Mouse (Mus musculus) erythroid progenitor cell, adult 5-6 weeks (primary cell): ENCODE measurements around the gene Becn1. TPM values are rescaled to one million over a fixed set of nuclear protein-coding genes. Genes with fewer than 3 reads are reported as not detected.
"Not testable (repeated sequence)": the region's sequence is repeated elsewhere in the genome, so short reads cannot be mapped to it uniquely, and the experiment has no call there.

Experiments
- ATAC-seq: replicated peaks from 2 replicates; pipeline ENCODE4 v1.8.0; 2016; ENCODE audit warnings: moderate number of reproducible peaks, mild to moderate bottlenecking, moderate TSS enrichment, inconsistent platforms; ENCODE audit not compliant: poor library complexity, low FRiP score, severe bottlenecking
- total RNA-seq, 2 experiments: library from RNA; stranded (forward) in 1 of 2; stranded (reverse) in 1 of 2; fragments of 150-400 nt in 1 of 2; fragments of 186-747, 209-891 nt in 1 of 2; gene quantifications; 2 replicates each; pipeline versions ENCODE4 v1.2.3 to v1.2.4; 2015 to 2017; ENCODE audit warnings: low replicate concordance in 2 of 2

The Becn1 gene
- 71.4 and 72.5 TPM in 2 replicates for total RNA-seq (2015; ENCODE audit: low replicate concordance)
- total RNA-seq (2017; ENCODE audit: low replicate concordance), result 273 TPM in 2 replicates

DNA sequence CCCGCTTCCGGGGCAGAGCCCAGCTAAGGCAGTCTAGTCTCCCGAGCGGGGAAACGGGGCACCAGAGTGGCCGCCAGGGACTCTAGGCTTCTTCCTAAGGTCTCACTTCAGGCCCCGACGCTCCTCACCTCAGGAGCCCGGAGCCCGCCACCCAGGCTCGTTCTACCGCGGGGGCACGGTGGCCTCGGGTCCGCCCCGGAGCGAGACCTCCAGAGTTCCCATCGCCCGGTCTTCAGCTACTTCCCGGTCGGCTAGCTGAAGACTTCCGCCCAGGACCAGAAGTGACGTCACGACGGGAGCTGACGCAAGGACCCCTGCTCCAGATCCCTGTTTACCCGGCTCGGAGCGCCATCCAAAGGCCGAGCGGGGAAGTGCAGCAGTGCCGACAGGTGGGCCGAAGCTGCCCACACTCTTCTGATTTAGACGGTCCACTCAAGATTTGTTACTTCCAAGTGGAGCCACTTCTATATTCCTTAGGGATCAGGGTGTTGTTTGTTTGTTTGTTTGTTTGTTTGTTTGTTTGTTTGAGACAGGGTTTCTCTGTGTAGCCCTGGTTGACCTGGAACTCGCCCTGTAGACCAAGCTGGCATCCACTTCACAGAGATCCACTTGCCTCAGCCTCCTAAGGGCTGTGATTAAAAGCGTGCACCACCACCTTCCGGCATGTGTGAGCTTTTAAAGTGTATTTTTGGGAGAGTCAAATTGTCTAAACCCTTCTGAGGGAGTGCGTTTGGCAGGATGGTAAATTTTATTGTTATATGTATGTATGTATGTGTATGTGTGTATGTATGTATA is at the start of gene Becn1:
TSS of gene Becn1 (minus strand) at position 283 of the 795 bp plus-strand sequence.
- peak; percentile 94 for ATAC-seq

DNA sequence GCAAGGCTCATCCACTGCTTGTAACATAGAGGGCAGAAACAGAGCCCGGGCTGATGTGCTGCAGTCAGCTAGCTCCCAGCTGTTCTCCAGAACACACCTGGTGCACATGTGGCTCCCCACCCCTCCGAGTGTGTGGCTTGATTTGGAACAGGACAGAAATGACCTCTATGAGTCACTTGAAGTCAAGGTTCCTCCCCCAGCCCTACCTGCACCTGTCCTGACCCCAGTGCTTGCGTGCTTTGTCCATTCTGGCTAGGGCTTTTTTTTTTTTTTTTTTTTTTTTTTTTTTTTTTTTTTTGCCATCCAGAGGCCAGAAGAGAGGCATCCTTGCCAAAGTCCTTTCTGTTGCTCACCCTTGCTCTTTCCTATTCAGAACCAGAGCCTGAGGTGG is 49.6 kb upstream of the Becn1 start:
- ATAC-seq, result no peak; the same call in 1 of the 2 replicates

DNA sequence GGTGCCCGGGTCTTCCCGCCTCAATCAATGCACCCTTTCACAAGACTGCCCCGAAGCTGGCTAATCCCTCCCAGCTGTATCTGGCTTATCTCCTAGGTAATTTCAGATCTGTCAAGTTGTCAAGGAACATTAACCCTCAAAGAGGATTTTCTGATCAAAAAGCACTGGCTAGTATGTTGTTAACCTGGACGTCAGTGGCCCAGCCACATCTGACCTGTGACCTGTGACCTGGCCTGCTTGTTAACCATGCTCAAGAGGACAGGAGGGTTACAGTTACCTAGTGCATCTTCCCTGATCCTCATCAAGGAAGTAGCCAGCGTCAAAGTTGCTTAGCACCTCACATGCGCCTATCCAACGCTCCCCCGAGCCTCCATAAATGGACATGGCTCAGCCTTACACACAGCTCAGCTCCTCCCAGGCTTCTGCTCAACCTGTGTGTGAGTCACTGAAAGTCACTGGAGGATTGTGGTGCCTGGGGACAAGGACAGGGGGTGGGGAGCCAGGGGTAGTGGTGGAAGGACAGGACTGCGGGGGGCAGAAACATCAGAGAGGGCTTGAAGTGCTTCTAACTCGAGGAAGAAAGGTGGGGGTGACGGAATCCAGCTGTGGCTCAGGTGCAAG is 49.1 kb upstream of the Becn1 start:
- ATAC-seq, result peak; percentile 42; the same call in 1 of the 2 replicates

GRCm38 (mm10) chr11:101349216-101349615 is 47.1 kb upstream of the Becn1 start:
- ATAC-seq, result no peak

GRCm38 (mm10) chr11:101348774-101349173 is 46.7 kb upstream of the Becn1 start:
- no peak for ATAC-seq

- no peak for ATAC-seq
Observed at GRCm38 (mm10) chr11:101347083-101347775, 45.1 kb upstream of the Becn1 start.

DNA sequence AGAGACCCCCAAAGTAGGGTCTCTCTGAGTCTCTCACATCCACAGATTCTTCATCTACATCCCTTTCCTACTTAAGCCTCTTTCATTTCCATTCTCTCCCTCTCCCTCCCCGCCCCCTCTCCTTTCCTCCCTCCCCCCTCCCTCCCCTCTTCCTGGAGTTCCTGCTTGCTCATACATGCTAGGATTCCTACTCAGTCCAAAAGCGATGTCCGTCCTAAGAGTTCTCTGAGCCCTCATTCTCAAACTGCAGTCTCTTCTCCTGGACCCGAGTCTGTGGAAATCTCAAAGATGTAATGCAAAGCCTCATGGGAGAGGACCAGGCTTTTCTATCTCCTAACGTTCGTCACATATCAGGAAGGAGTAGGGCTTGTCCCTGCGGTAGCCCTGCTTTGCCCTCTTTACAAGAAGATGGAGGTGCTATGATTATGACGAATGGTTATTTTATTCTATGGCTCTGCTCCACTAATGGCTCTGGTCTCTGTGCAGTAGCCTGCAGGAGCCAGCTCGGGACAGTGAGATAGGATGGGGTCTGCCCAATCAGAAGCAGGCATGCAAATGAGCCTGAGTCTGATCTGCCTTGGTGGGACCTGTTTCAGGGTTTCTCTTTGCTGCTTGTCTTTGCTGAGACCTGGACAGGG is 36.2 kb upstream of the Becn1 start:
- ATAC-seq, result peak; percentile 86

DNA sequence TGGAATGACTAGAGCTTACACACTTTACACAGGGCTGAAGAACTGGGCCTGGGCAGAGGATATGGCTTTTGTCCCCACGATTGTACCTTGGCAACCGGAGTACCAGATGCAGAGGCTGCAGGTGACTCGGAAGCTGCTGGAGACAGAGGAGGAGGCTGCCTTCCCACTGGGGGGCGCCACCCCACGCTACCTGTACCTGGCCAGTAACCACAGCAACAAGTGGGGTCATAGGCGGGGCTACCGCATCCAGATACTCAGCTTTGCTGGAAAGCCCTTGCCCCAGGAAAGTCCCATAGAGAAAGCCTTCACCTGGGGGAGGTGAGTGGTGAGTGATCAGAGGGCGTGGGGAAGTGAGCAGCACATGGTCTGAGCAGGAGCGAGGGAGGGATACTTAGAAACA is 33.6 kb upstream of the Becn1 start:
- no peak for ATAC-seq

- ATAC-seq, result no peak
Observed at GRCm38 (mm10) chr11:101334516-101334915, 32.4 kb upstream of the Becn1 start.

DNA sequence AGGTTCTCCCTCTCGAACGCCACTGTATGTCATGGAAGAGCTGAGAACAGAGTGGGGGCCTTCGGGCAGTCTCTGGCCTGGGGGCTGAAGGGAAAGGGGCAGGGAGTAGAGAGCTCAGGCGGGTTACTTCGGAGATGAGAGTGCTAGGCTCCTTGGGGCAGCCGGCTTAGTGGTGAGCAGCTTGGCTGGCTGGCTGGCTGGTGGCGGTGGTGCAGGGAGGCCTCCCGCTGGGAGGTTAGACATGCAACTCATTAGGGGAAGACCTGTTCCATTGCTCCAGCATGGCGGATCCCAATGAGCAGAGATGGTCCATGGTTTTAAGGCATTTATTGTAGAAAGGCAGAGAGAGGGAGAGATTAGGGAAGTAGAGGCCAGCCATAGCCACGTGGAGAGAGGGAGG is 31.9 kb upstream of the Becn1 start:
- ATAC-seq, result no peak

GRCm38 (mm10) chr11:101332537-101332936 is 30.5 kb upstream of the Becn1 start:
- no peak for ATAC-seq

DNA sequence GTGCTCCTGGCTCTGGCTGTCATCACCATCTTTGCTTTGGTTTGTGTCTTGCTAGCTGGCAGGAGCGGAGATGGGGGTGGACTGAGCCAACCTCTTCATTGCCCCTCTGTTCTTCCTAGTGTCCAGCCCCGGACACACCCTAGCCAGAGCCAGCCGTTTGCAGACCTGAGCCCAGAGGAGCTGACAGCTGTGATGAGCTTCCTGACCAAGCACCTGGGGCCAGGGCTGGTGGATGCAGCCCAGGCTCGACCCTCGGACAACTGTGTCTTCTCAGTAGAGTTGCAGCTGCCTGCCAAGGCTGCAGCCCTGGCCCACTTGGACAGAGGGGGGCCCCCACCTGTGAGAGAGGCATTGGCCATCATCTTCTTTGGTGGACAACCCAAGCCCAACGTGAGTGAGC is 28.9 kb upstream of the Becn1 start:
- not testable (repeated sequence) for ATAC-seq

DNA sequence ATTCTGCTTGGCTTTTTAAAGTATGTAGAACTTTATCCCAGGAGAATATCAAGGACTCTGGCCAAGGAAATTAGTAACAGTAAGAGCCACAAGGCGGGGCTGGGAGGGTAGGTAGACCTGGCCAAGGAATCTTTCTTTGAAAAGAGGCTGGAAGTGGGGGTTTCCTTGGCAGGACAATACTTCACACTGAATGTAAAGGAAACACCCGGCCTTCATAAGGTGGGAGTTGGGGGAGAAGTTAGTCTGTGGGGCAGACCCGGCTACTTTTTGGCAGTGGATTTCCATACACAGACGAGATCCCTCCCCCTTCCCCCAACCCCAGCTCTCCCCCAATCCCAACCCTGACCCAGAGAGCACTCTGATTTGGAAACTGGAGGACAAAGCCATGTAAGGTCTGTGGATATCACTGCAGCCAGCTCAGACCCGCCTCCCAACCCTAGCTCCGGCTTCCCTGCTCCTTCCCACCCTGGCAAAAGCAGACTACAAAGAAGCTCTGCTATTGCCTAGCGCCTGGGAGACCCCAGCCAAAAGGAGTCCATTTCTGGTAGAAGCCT is 28.4 kb upstream of the Becn1 start, which contains the start of gene Aoc3:
TSS of gene Aoc3 (plus strand) at position 235 of the 554 bp plus-strand sequence.
- no peak for ATAC-seq

DNA sequence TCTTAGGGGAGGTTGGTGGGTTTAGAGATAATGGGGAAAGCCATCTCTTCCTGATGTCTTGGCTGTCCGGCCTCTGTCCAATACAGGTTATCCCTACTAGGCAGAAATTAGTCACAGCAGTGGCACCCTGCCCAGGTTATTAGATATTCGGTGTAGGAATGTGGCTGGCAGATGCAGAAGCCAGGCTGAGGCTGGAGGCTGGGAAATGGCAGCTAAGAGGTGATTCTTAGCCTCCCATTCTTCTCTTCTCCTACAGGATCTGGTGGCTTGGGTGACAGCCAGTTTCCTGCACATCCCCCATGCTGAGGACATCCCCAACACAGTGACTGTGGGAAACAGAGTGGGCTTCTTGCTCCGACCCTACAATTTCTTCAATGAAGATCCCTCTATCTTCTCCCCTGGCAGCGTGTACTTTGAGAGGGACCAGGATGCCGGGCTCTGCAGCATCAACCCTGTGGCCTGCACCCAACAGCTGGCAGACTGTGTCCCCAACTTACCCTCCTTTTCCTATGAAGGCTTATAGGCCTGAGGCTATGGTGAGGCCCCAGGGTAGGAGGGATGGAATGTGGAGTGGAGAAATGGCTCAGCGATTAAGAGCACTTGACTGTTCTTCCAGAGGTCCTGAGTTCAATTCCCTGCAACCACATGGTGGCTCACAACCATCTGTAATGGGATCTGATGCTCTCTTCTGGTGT is 27.0 kb upstream of the Becn1 start:
- ATAC-seq, result no peak

DNA sequence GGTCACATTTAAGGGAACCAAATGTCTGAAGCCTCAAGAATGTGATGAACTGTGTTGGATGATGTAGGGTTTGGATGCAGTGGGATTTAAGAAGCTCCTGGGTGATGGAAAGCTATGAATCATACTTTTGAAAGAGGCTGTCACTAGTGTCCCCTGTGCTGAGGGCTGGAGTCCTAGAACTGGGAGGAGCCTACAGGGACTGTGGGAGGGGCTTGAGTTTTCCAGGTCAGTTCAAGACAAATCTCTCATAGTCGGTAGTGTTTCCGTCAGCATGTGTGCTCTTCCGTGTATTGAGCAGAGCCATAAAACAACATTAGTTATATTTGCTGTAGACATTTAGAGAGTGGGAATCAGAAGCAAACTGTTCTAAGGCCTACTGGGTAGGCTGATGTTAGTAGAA is 25.2 kb upstream of the Becn1 start:
- no peak for ATAC-seq

DNA sequence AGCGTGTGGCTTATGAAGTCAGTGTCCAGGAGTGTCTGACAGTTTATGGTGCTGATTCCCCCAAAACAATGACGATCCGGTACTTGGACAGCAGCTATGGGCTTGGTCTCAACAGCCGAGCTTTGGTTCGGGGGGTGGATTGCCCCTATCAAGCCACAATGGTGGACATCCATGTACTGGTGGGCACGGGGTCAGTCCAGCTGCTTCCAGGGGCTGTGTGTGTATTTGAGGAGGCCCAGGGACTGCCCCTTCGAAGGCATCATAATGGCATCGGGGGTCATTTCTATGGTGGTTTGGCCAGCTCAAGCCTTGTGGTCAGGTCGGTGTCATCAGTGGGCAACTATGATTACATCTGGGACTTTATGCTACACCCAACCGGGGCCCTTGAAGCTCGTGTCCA is 24.1 kb upstream of the Becn1 start:
- ATAC-seq, result no peak

DNA sequence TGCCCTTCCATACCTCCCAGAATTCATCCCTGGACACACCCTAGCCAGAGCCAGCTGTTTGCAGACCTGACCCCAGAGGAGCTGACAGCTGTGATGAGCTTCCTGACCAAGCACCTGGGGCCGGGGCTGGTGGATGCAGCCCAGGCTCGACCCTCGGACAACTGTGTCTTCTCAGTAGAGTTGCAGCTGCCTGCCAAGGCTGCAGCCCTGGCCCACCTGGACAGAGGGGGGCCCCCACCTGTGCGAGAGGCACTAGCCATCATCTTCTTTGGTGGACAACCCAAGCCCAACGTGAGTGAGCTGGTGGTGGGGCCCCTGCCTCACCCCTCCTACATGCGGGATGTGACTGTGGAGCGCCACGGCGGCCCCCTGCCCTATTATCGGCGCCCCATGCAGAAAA is 23.1 kb upstream of the Becn1 start:
- ATAC-seq, result not testable (repeated sequence)

GRCm38 (mm10) chr11:101324763-101325162 is 22.7 kb upstream of the Becn1 start, which contains the start of gene Aoc2:
Aoc2 (plus strand) TSS chr11:101325063.
- ATAC-seq, result no peak

DNA sequence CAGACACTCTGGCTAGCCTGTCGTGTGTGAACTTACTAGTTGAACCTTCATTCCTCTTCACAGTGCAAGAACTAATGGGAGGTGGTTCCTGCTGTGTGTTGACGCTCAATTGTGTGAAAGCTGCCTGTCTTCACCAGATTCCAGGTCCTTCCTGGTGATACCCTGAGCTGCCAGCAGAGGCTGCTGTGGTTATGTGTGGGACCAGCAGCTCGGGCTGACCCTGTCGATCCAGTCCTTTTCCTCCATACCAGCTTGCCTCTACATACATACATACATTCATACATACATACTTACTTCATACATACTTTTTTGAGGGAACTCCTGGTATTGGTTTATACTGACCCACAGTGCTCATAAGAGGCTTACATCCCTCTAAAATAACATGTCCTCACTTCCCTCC is 21.5 kb upstream of the Becn1 start:
- peak; percentile 65 for ATAC-seq
